Comparison of ENCODE assay signal across 9 mouse cellular contexts in the genomic region with DNA sequence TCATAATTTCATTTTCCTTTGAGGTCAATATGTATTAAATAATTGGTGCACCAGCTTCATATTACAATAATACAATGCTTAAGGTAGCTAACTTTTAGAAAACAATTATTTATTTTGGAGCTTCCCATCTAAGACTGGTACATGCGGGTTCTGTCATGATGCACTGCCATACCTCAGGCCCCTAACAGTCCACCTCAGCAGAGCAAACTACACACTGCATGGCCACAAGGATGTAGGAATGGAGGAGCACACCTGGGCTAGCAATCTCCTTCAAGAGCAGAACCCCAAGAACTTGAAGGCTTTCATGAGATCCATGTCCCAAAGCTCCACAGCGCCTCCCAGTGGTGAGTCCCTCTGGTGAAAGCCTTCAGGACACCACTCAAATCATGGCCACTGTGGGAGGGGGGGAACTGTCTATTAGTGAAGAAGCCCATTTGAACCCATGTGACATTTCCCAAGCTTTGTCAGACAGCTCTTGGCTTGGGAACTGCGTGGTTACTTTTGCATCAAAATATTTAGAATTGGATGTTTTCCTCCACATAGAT.
DNase-seq lines count a peak whose midpoint lies in the region; ATAC-seq and TF ChIP-seq lines count a peak whose summit lies in the region.
"Had no signal": no experiment of that assay in that cellular context is flagged by ENCODE, and none has a peak within 500 bp of the region (broad histone marks: within the 10 kb centered on the region; RNA-seq: fewer than 3 reads in every experiment).

No protein-coding gene starts in this region.

- H3K9me3 ChIP-seq in heart, embryonic 11.5 days (replicated peaks; ENCODE audit: control insufficient read depth, low read length): no peaks in the 10 kb centered on the region
- no peaks in the 10 kb centered on the region for H3K9me3 ChIP-seq in midbrain, embryonic 13.5 days
- H3K9me3 ChIP-seq: lung, embryonic 15.5 days had no signal

- H3K9ac ChIP-seq in heart, embryonic 11.5 days (ENCODE audit: low read depth, low read length): no peak overlapping the region
- H3K9ac ChIP-seq in midbrain, embryonic 13.5 days (replicated peaks): no peak overlapping the region
- H3K9ac ChIP-seq: lung, embryonic 15.5 days had no signal

- H3K27ac ChIP-seq in heart, embryonic 11.5 days (ENCODE audit: low read depth, low read length): no peak overlapping the region
- H3K27ac ChIP-seq in left cerebral cortex, adult 2 months: no peak overlapping the region
- no peak overlapping the region for H3K27ac ChIP-seq in midbrain, embryonic 13.5 days
- H3K27ac ChIP-seq: lung, embryonic 15.5 days had no signal

- no peaks in the 10 kb centered on the region for H3K27me3 ChIP-seq in heart, embryonic 11.5 days (ENCODE audit: control insufficient read depth, insufficient read depth, low read length)
- no peaks in the 10 kb centered on the region for H3K27me3 ChIP-seq in midbrain, embryonic 13.5 days
- H3K27me3 ChIP-seq: lung, embryonic 15.5 days had no signal

- no peak for ATAC-seq in heart, embryonic 11.5 days (replicated peaks; ENCODE audit: insufficient number of reproducible peaks, low FRiP score, low TSS enrichment)
- 0 out of 2 replicates have a peak, but pooled peaks have one; percentile 41 for ATAC-seq in midbrain, embryonic 13.5 days

- intact Hi-C loops in heart, postnatal 10 days (cut with DNase I): loop anchor here (2.0 kb wide), 1 partner anchor 719 kb away; no protein-coding TSS in a partner anchor
- intact Hi-C loops in heart, postnatal 36 days (cut with DNase I): no loop called here
- intact Hi-C loops in left cerebral cortex, adult 2 months (cut with DNase I): loop anchor here (5.0 kb wide), 3 partner anchors 156 to 719 kb away; no protein-coding TSS in a partner anchor

- peak; percentile 82 for TF ChIP-seq CTCF in left cerebral cortex, adult 2 months (IDR thresholded peaks at IDR 0.05)

- H3K4me1 ChIP-seq in heart, embryonic 11.5 days (ENCODE audit: control insufficient read depth, insufficient read depth, low read length): no peaks in the 10 kb centered on the region
- peaks cover 11% of the 10 kb centered on the region; the same call in 1 of the 2 replicates for H3K4me1 ChIP-seq in midbrain, embryonic 13.5 days (replicated peaks)
- H3K4me1 ChIP-seq: lung, embryonic 15.5 days had no signal

- DNase-seq in heart, postnatal 10 days: peak; percentile 35 to 62
- peak; percentile 71 for DNase-seq in adrenal gland, adult 2 months
- DNase-seq in embryo, embryonic 10 days (ENCODE audit: low spot score): peak; percentile 83
- DNase-seq in heart, postnatal 36 days: peak; percentile 24 to 67
- peak; percentile 77 to 83 for DNase-seq in left cerebral cortex, adult 2 months (ENCODE audit: extremely low spot score in 1 of 2, low spot score in 2 of 2)
- peak; percentile 42 to 83 for DNase-seq in spleen, postnatal 4 days (ENCODE audit: low spot score in 2 of 2)

- 0 out of 2 replicates have a peak, but pooled peaks cover 3% of the 10 kb centered on the region for H3K36me3 ChIP-seq in heart, embryonic 11.5 days (ENCODE audit: control insufficient read depth, insufficient read depth, low read length)
- H3K36me3 ChIP-seq in midbrain, embryonic 13.5 days: no peaks in the 10 kb centered on the region
- H3K36me3 ChIP-seq: lung, embryonic 15.5 days had no signal

- no peak overlapping the region for H3K4me3 ChIP-seq in heart, embryonic 11.5 days (ENCODE audit: low read depth, low read length)
- H3K4me3 ChIP-seq in left cerebral cortex, adult 2 months: no peak overlapping the region
- H3K4me3 ChIP-seq in midbrain, embryonic 13.5 days (replicated peaks): no peak overlapping the region
- H3K4me3 ChIP-seq: lung, embryonic 15.5 days had no signal

- 58% methylated on average over 3 of the region's 3 CpGs for WGBS in heart, embryonic 11.5 days (ENCODE audit: insufficient replicate concordance)
- 64% methylated on average over 3 of the region's 3 CpGs for WGBS in midbrain, embryonic 13.5 days

- no peak overlapping the region for H3K4me2 ChIP-seq in heart, embryonic 11.5 days
- H3K4me2 ChIP-seq in midbrain, embryonic 13.5 days (replicated peaks): no peak overlapping the region
- H3K4me2 ChIP-seq: lung, embryonic 15.5 days had no signal
